Mouse (Mus musculus): ENCODE measurements at regions not wholly inside any gene's neighbourhood (a gene's known extent, or its start where the extent isn't known, plus 50 kb on each side); places are given as distances from the start of the nearest gene placed in this dataset.

DNA sequence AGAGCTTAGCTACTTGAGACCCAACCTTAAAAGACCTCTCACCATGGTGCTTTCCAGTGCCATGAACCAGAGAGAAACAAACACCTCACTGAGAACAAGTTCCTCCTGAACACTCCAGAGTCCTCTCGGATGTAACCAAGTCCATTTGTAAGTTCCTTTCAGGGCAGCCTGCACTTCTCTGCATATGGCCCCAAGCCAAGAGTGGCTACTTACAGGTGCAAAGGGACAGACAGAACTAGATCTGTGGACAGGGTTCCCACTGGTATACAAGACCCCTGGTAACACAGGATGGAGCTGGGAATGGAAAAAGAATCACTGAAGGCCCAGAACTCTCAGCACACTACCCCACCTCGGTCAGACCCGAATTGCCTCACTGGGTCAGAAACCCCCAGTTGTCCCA, 234.7 kb downstream of the Zfp36l1 start:
- ChIA-PET POLR2A (interaction anchor here (0.6 kb wide), 1 partner anchor 11 kb away, joined by 4 read pairs; no protein-coding TSS in a partner anchor), CTCF (no interaction called here)
- DNase-seq (ENCODE audit: low read depth, low spot score), result no peak
- in situ Hi-C loops (cut with MboI; ENCODE audit: low pct_unique_long_range_greater_than_20kb), result no loop called here
- no peaks in the 10 kb centered on the region for H3K27me3 ChIP-seq
- no peak for TF ChIP-seq CTCF (IDR thresholded peaks at IDR 0.05)
- no peak for ATAC-seq

DNA sequence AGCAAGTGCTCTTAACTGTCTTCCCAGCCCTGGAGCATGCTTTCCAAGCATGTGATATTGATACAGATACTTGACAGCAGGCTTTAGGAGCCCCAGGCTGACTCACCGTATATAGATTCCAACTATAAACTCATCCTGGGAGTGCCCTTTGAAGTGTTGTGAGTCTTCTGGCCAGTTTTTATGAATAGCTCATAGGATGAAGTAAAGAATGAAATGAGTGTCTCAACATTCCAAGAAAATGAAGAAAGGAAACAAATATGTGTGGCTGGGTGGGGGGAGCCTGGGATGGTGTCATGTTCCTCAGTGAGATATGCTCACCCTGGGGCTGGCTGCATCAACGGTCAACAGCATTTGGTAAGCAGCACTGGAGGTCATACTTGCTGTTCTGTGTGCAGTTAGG, 238.5 kb downstream of the Zfp36l1 start:
- ChIA-PET CTCF (no interaction called here), POLR2A (no interaction called here)
- ATAC-seq, result no peak
- H3K27me3 ChIP-seq, result no peaks in the 10 kb centered on the region
- in situ Hi-C loops (cut with MboI; ENCODE audit: low pct_unique_long_range_greater_than_20kb), result no loop called here
- no peak for TF ChIP-seq CTCF (IDR thresholded peaks at IDR 0.05)
- no peak for DNase-seq (ENCODE audit: low read depth, low spot score)

DNA sequence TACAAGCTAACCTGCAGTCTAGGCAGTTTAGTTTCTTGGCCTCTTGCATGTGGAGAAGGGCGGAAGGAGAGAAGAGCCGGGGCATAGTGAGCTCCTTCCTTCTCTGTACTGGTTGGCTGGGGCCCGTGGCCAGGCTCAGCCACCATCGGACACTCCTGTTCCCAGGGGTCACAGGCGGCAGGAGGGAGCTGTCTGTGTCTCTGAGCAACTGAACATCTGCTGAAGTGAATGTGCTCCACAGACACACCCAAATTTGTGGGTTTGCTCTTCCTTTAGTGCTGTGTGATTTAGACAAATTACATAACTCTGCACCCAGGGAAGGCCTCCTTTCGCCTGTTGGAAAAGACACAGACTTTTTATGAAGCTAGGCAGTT, 247.6 kb downstream of the Zfp36l1 start:
- CTCF ChIA-PET, result no interaction called here
- DNase-seq (ENCODE audit: low read depth, low spot score) (no peak), ATAC-seq (no peak)
- no peaks in the 10 kb centered on the region for H3K27me3 ChIP-seq
- in situ Hi-C loops (cut with MboI; ENCODE audit: low pct_unique_long_range_greater_than_20kb), result no loop called here
- POLR2A ChIA-PET, result no interaction called here
- TF ChIP-seq CTCF (IDR thresholded peaks at IDR 0.05), result no peak

DNA sequence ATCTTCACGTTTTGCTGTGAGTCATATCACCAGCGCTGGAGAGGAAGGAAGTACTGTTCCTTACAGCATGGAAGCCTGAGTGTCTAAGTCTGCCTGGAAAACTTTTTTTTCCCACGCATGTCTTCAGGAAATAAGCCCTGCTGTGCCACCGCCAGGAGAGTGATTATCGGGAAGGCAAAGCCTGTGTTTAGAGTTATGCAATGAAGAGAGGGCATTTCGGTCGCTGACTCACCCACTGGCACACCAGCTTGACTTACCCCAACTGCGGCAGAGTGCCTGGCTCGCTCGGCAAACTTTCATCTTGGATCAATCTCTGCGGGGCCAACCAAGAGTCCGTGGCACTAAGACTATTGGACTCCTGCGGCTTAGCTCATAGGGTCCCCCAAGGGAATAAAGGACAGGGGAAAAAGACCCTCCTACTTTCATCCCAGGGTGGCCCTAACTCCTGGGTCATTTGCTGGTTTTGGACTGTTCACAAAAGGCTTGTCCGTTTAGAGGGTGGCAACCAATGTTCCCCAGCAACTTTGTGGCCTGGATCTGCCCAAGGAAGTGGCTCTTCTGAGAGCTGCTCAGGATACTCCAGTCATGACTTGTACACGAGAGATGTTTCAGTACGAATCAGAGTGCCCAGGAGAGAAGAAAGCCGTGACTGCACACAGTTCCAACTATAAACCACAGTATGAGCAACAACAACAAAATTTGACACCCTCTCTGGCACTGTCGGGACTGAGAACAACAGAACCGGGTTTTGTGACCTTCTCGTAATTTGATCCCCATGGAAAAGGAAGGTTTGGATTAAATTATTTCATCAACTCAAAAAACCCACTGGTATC, 248.3 kb downstream of the Zfp36l1 start:
- ATAC-seq (no peak), DNase-seq (ENCODE audit: low read depth, low spot score) (no peak)
- H3K27me3 ChIP-seq, result no peaks in the 10 kb centered on the region
- no peak for TF ChIP-seq CTCF (IDR thresholded peaks at IDR 0.05)
- CTCF ChIA-PET, result no interaction called here
- POLR2A ChIA-PET, result interaction anchor here (0.5 kb wide), 1 partner anchor 203 kb away, joined by 3 read pairs; no protein-coding TSS in a partner anchor
- in situ Hi-C loops (cut with MboI; ENCODE audit: low pct_unique_long_range_greater_than_20kb), result no loop called here

Data from Patski (cell line).